Mouse (Mus musculus) limb, embryonic 10.5 days (tissue): Measurements from ENCODE around the gene Atp6v0b. TPM values are rescaled to one million over a fixed set of nuclear protein-coding genes. Genes with fewer than 3 reads are reported as not detected.

ENCODE experiments used
- DNase-seq: peaks from one replicate; pipeline ENCODE4 v3.0.0-alpha.2; 2017; ENCODE audit warnings: low spot score
- H3K27ac ChIP-seq: fragments of 300-500 bp; sonication (generic); 2 replicates; pipeline ENCODE4 v1.5.1; 2016; ENCODE audit warnings: mild to moderate bottlenecking
- H3K27me3 ChIP-seq: fragments of 300-500 bp; sonication (generic); 2 replicates; pipeline ENCODE4 v1.6.1; 2016; ENCODE audit warnings: low read depth, mild to moderate bottlenecking; ENCODE audit not compliant: poor library complexity, severe bottlenecking
- H3K36me3 ChIP-seq: fragments of 300-500 bp; sonication (generic); 2 replicates; pipeline ENCODE4 v1.6.1; 2016; ENCODE audit warnings: mild to moderate bottlenecking, moderate library complexity
- H3K4me1 ChIP-seq: fragments of 300-500 bp; sonication (generic); 2 replicates; pipeline ENCODE4 v1.6.1; 2016
- H3K4me3 ChIP-seq: fragments of 300-500 bp; sonication (generic); 2 replicates; pipeline ENCODE4 v1.5.1; 2016; ENCODE audit warnings: mild to moderate bottlenecking, moderate library complexity
- H3K9me3 ChIP-seq: fragments of 300-500 bp; sonication (generic); replicated peaks from 2 replicates; pipeline ENCODE4 v1.6.1; 2016; ENCODE audit warnings: mild to moderate bottlenecking
- WGBS: fragments of 180-500 bp; shearing (Covaris S2); methylation state at CpG from one replicate; pipeline ENCODE4 v1.1.7; 2016; 5-methylcytosine and 5-hydroxymethylcytosine counted together
- polyA plus RNA-seq: library from polyadenylated mRNA; unstranded; fragments of >200 nt; fragmentation: Nextera tagmentation; extraction: Ambion mirVana; gene quantifications from 2 replicates; pipeline ENCODE4 v1.2.1, GENCODE M21; 2016

Gene Atp6v0b
- polyA plus RNA-seq, 1 experiment from 2014 or later, result 147 TPM

DNA sequence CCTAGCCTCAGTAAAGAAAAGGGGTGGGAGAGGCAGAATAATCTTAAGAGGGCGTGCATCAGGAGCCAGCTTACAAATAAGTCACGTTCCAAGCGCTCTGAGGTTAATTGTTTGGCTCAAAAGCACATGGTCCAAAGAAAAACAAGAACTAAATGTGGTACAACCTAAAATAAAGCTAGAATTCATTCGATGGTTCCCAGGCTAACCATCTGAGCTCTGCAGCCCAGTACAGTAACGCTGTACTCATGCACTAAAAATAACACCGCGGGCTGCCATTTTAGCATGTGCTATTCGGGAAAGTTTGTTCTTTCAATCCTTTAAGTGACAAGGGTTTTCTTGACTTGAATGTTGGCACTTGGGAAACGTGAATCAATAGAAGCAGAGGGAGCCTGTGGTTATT lies 26.6 kb downstream of the Atp6v0b start:
- Histone ChIP-seq H3K27me3 (no peaks in the 10 kb centered on the region), H3K4me1 (peaks cover 24% of the 10 kb centered on the region; the same call in 1 of the 2 replicates), H3K9me3 (no peaks in the 10 kb centered on the region), H3K4me3 (no peak overlapping the region), H3K27ac (no peak overlapping the region), H3K36me3 (peaks cover 16% of the 10 kb centered on the region; the same call in 1 of the 2 replicates)
- 92% methylated on average over 9 of the region's 9 CpGs for WGBS
- DNase-seq, result no peak

GRCm38 (mm10) chr4:117858794-117859193 lies 28.3 kb downstream of the Atp6v0b start:
- no peaks in the 10 kb centered on the region for H3K9me3 ChIP-seq
- peak; percentile 63 for DNase-seq
- peaks cover 29% of the 10 kb centered on the region; the same call in 1 of the 2 replicates for H3K4me1 ChIP-seq
- H3K36me3 ChIP-seq, result peaks cover 14% of the 10 kb centered on the region; the same call in 1 of the 2 replicates
- H3K4me3 ChIP-seq, result no peak overlapping the region
- H3K27me3 ChIP-seq, result no peaks in the 10 kb centered on the region
- no peak overlapping the region for H3K27ac ChIP-seq
- WGBS, result 74% methylated on average over 3 of the region's 3 CpGs

DNA sequence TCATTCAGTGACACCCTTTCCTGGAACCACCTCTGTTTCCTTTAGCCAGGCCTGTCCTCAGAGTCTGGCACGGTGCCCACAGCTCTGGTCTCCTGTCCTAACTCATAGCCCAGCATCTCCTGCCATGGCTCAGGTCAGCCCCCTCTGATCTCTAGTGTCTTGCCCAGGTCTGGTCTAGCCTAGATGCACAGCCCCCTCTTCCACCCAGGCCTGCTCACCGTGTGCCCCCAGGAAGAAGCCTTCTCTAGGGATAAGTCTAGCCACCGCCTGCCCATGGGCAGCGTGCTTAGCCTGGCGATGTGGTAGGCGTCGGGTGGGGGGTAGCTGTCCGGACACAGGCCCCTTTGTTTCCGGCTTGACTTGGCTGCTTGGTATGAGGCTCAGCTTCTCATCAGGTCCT lies 32.0 kb downstream of the Atp6v0b start:
- Histone ChIP-seq H3K4me1 (peaks cover 18% of the 10 kb centered on the region; the same call in 1 of the 2 replicates), H3K27me3 (no peaks in the 10 kb centered on the region), H3K4me3 (no peak overlapping the region), H3K36me3 (peaks cover 14% of the 10 kb centered on the region; the same call in 1 of the 2 replicates), H3K9me3 (no peaks in the 10 kb centered on the region), H3K27ac (peak overlapping the region; percentile 11; the same call in 1 of the 2 replicates)
- DNase-seq, result no peak
- 89% methylated on average over 9 of the region's 9 CpGs for WGBS

DNA sequence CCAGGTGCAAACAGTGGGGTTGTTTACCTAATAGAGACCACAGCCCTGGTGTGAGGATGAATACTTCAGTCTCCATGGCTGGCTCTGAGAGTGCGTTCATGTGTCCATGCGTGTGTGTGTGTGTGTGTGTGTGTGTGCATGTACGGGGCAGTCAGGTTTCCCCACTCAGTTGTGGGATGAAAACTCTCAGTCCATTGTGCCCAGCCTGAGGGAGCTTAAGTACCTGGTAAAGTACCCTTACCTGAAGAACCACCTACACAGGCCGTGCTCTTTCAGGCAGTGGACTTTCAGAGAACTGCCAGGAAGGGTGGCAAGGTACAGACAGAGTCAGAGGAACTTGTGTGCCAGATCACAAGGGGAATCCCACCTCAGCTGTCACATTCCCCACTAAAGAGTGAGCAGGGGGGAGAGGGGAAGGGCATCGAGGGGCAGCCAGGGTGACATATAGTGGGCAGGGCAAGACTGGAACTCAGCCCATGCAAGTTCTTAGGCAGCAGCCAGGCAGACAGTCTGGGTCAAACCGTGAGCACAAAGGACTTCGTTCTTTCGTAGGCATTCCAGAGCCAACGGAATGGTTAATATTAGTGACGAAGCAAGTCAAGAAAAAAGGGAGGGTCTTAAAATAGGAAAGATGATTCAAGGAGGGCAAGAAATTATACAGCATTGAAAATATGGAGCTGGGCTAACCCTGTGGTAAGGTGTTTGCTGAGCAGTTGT lies 34.8 kb downstream of the Atp6v0b start:
- Histone ChIP-seq H3K4me1 (peaks cover 20% of the 10 kb centered on the region), H3K27me3 (peaks cover 5% of the 10 kb centered on the region; the same call in 1 of the 2 replicates), H3K4me3 (no peak overlapping the region), H3K36me3 (peaks cover 9% of the 10 kb centered on the region; the same call in 1 of the 2 replicates), H3K27ac (no peak overlapping the region), H3K9me3 (no peaks in the 10 kb centered on the region)
- DNase-seq, result no peak
- WGBS, result 94% methylated on average over 10 of the region's 10 CpGs

GRCm38 (mm10) chr4:117850871-117851270 lies 36.3 kb downstream of the Atp6v0b start:
- Histone ChIP-seq H3K27ac (no peak overlapping the region), H3K4me1 (peaks cover 30% of the 10 kb centered on the region), H3K4me3 (no peak overlapping the region), H3K9me3 (no peaks in the 10 kb centered on the region), H3K27me3 (peaks cover 5% of the 10 kb centered on the region; the same call in 1 of the 2 replicates), H3K36me3 (no peaks in the 10 kb centered on the region; the same call in 1 of the 2 replicates)
- 83% methylated on average over 7 of the region's 7 CpGs for WGBS
- DNase-seq, result no peak

DNA sequence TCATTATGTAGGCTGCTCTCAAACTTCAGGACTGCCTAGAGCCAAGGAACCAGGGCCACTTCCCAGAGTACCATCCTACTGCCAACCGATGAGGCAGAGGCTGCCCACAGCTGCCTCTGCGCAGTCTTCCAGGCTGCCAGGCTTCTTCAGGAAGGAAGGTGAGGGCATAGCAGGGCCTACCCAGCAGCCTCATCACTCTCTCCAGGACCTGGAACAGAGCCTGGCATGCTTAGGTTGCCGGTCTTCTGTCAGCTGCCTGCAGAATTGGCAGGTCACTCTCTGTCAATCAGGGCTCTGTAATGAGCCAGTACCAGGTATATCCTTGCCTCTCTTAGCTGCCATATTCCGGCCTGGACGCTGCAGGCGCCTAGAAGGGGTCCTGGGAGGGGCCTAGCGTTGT lies 37.0 kb downstream of the Atp6v0b start:
- peaks cover 26% of the 10 kb centered on the region for H3K4me1 ChIP-seq
- 80% methylated on average over 7 of the region's 7 CpGs for WGBS
- no peak overlapping the region for H3K27ac ChIP-seq
- peaks cover 5% of the 10 kb centered on the region; the same call in 1 of the 2 replicates for H3K27me3 ChIP-seq
- no peak for DNase-seq
- no peaks in the 10 kb centered on the region for H3K9me3 ChIP-seq
- peaks cover 6% of the 10 kb centered on the region for H3K36me3 ChIP-seq
- no peak overlapping the region for H3K4me3 ChIP-seq

DNA sequence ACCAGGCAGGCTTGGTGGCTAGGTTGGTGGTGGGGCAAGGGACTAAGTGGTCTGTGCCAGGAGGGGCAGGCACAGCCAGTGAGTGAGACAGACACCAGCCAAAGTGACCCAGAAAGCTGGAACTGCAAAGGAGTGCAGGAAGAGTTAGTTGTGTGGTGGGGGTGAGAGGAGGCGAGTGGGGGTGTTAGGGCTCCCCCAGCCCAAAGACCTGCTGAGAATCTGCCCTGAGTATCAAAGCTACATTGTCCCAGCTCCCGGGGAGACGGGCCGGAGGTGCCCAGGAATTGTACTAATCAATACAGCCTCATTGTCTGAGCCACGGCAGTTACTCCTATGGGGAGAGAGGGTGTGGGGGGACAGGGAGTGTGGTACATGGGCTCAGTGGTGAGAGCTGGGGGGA lies 37.6 kb downstream of the Atp6v0b start:
- whole genome bisulfite sequencing, result 78% methylated on average over 5 of the region's 5 CpGs
- Histone ChIP-seq H3K4me1 (peaks cover 23% of the 10 kb centered on the region), H3K27ac (0 out of 2 replicates have a peak overlapping the region, but pooled peaks have one; percentile 11), H3K9me3 (no peaks in the 10 kb centered on the region), H3K36me3 (peaks cover 8% of the 10 kb centered on the region), H3K27me3 (peaks cover 5% of the 10 kb centered on the region; the same call in 1 of the 2 replicates), H3K4me3 (no peak overlapping the region)
- DNase-seq, result no peak

- H3K4me3 ChIP-seq, result no peak overlapping the region
- H3K27me3 ChIP-seq, result peaks cover 5% of the 10 kb centered on the region; the same call in 1 of the 2 replicates
- WGBS, result 54% methylated on average over 17 of the region's 17 CpGs
- DNase-seq, result no peak
- peaks cover 23% of the 10 kb centered on the region for H3K4me1 ChIP-seq
- H3K27ac ChIP-seq, result 0 out of 2 replicates have a peak overlapping the region, but pooled peaks have one; percentile 11
- H3K9me3 ChIP-seq, result no peaks in the 10 kb centered on the region
- H3K36me3 ChIP-seq, result peaks cover 8% of the 10 kb centered on the region
Observed at GRCm38 (mm10) chr4:117849063-117849462, 38.1 kb downstream of the Atp6v0b start.

- 31% methylated on average over 2 of the region's 2 CpGs for WGBS
- peaks cover 23% of the 10 kb centered on the region for H3K4me1 ChIP-seq
- H3K36me3 ChIP-seq, result peaks cover 8% of the 10 kb centered on the region
- DNase-seq, result peak; percentile 66
- H3K27me3 ChIP-seq, result peaks cover 5% of the 10 kb centered on the region; the same call in 1 of the 2 replicates
- no peaks in the 10 kb centered on the region for H3K9me3 ChIP-seq
- H3K4me3 ChIP-seq, result no peak overlapping the region
- peak overlapping the region; percentile 74 for H3K27ac ChIP-seq
Observed at GRCm38 (mm10) chr4:117847011-117847410, 40.1 kb downstream of the Atp6v0b start.

DNA sequence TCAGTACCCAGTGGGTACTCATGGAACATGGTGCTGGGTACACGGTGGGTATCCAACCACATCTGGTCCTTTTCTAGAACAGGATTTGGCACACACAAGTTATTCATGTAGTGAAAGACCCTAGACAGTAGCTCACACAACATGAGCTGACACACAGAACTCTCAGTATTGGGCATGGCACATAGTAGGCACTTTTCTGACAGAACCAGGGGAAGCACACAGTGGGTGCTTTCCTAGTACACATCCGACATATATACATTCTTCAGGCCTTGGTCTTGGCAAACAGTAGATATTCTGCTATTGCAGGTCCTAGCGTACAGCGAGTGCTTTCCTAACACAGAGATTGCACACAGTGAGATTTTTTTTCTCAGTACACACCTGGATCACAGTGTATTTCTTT lies 40.9 kb downstream of the Atp6v0b start:
- H3K36me3 ChIP-seq, result peaks cover 8% of the 10 kb centered on the region
- no peaks in the 10 kb centered on the region for H3K9me3 ChIP-seq
- H3K4me3 ChIP-seq, result no peak overlapping the region
- 96% methylated on average over 4 of the region's 4 CpGs for WGBS
- H3K27me3 ChIP-seq, result peaks cover 5% of the 10 kb centered on the region; the same call in 1 of the 2 replicates
- DNase-seq, result no peak
- peaks cover 23% of the 10 kb centered on the region for H3K4me1 ChIP-seq
- H3K27ac ChIP-seq, result peak overlapping the region; percentile 74; the same call in 1 of the 2 replicates

GRCm38 (mm10) chr4:117845316-117845715 lies 41.8 kb downstream of the Atp6v0b start:
- Histone ChIP-seq H3K27ac (no peak overlapping the region), H3K4me3 (no peak overlapping the region), H3K27me3 (peaks cover 5% of the 10 kb centered on the region; the same call in 1 of the 2 replicates), H3K4me1 (peaks cover 24% of the 10 kb centered on the region), H3K9me3 (no peaks in the 10 kb centered on the region), H3K36me3 (peaks cover 8% of the 10 kb centered on the region)
- 83% methylated on average over 11 of the region's 11 CpGs for WGBS
- no peak for DNase-seq

DNA sequence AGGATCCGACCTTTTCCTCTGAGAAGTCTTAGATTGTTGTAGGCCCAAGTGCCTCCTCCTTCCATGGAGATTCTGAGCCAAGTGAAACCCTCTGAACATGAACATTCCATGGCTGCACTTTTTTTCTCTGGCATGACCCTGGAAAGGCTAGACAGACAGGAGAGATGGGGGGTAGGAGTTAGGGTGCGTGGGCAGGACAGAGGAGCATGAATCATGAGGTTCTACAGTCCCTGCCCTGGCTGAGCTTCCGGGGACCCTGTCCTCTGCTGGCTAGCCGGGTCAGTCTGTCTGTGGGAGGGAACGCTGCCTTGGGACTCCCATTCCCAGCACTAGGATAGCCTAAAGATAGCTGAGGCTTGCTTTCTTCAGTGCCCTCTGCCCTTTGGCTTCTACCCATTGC lies 42.7 kb downstream of the Atp6v0b start:
- H3K4me1 ChIP-seq, result peaks cover 28% of the 10 kb centered on the region
- no peak for DNase-seq
- H3K27me3 ChIP-seq, result peaks cover 5% of the 10 kb centered on the region; the same call in 1 of the 2 replicates
- no peak overlapping the region for H3K4me3 ChIP-seq
- 87% methylated on average over 5 of the region's 5 CpGs for WGBS
- no peaks in the 10 kb centered on the region for H3K9me3 ChIP-seq
- H3K36me3 ChIP-seq, result peaks cover 8% of the 10 kb centered on the region
- no peak overlapping the region for H3K27ac ChIP-seq

DNA sequence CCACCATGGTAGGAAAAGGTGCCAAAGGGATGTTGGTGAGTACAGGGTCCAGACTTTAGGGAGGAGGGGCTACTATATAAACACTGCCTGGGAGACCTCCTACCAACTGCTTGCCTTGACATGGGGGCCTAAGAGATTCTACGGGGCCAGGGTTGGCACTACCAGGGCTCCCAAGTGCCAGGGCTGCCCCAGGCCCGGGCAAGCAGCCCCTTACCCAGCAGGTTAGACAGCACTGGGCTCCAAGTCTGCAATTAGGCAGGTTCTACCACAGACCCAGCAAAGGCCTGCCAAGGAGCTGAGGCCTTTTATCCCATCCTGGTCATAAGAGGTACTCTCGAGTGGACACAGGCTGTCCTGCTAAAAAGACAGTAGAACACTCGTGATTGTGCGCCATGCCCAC lies 44.0 kb downstream of the Atp6v0b start:
- DNase-seq, result no peak
- 94% methylated on average over 5 of the region's 5 CpGs for WGBS
- H3K9me3 ChIP-seq, result no peaks in the 10 kb centered on the region
- no peak overlapping the region for H3K27ac ChIP-seq
- no peak overlapping the region for H3K4me3 ChIP-seq
- peaks cover 8% of the 10 kb centered on the region for H3K36me3 ChIP-seq
- H3K27me3 ChIP-seq, result no peaks in the 10 kb centered on the region
- H3K4me1 ChIP-seq, result peaks cover 18% of the 10 kb centered on the region
